Mouse (Mus musculus) megakaryocyte, embryonic 14.5 days (primary cell): ENCODE data around the gene Slc39a8.

ENCODE experiments used
- FLI1 ChIP-seq: IDR thresholded peaks from 2 replicates; pipeline ENCODE4 v1.6.1; 2012; ENCODE audit warnings: low read length, inconsistent platforms, mixed read lengths
- GATA1 ChIP-seq: IDR thresholded peaks from 3 replicates; pipeline ENCODE4 v1.6.1; 2012; ENCODE audit warnings: mixed read lengths, low read length, inconsistent platforms, borderline replicate concordance

GRCm38 (mm10) chr3:135862804-135863203, 37.7 kb downstream of the Slc39a8 start:
- TF ChIP-seq GATA1 (no peak), FLI1 (no peak)
